Mouse (Mus musculus) neural tube, embryonic 13.5 days (tissue): ENCODE results near the gene Itgav. TPM values are rescaled to one million over a fixed set of nuclear protein-coding genes. Genes with fewer than 3 reads are reported as not detected.

Experiments used
- ATAC-seq: fragments of 200-750 bp; cut with Nextera tagmentation; 2 replicates; pipeline ENCODE4 v1.8.0; 2017; ENCODE audit warnings: low read depth, mild to moderate bottlenecking, moderate TSS enrichment, moderate library complexity
- H3K27ac ChIP-seq: fragments of 300-500 bp; sonication (generic); replicated peaks from 2 replicates; pipeline ENCODE4 v1.5.1; 2015; ENCODE audit warnings: moderate library complexity, mild to moderate bottlenecking, inconsistent platforms
- H3K27me3 ChIP-seq: fragments of 300-500 bp; sonication (generic); 2 replicates; pipeline ENCODE4 v1.6.1; 2015; ENCODE audit warnings: mild to moderate bottlenecking, inconsistent platforms
- H3K36me3 ChIP-seq: fragments of 300-500 bp; sonication (generic); 2 replicates; pipeline ENCODE4 v1.6.1; 2015; ENCODE audit warnings: mild to moderate bottlenecking, inconsistent platforms
- H3K4me1 ChIP-seq: fragments of 300-500 bp; sonication (generic); replicated peaks from 2 replicates; pipeline ENCODE4 v1.6.1; 2015; ENCODE audit warnings: inconsistent platforms
- H3K4me2 ChIP-seq: fragments of 300-500 bp; sonication (generic); 2 replicates; pipeline ENCODE4 v1.6.1; 2015; ENCODE audit warnings: inconsistent platforms, mild to moderate bottlenecking, moderate library complexity
- H3K4me3 ChIP-seq: fragments of 300-500 bp; sonication (generic); 2 replicates; pipeline ENCODE4 v1.5.1; 2015; ENCODE audit warnings: mild to moderate bottlenecking, inconsistent platforms
- H3K9ac ChIP-seq: fragments of 300-500 bp; sonication (generic); 2 replicates; pipeline ENCODE4 v1.6.1; 2015; ENCODE audit warnings: moderate library complexity, mild to moderate bottlenecking, inconsistent platforms
- H3K9me3 ChIP-seq: fragments of 300-500 bp; sonication (generic); 2 replicates; pipeline ENCODE4 v1.6.1; 2016; ENCODE audit warnings: inconsistent platforms
- WGBS: fragments of 180-500 bp; shearing (Covaris S2); methylation state at CpG from one replicate; pipeline ENCODE4 v1.1.7; 2015; 5-methylcytosine and 5-hydroxymethylcytosine counted together
- polyA plus RNA-seq: library from polyadenylated mRNA; unstranded; fragments of >200 nt; fragmentation: Nextera tagmentation; extraction: Ambion mirVana; gene quantifications from 2 replicates; pipeline ENCODE4 v1.2.1, GENCODE M21; 2015

The Itgav gene
- polyA plus RNA-seq, 1 experiment from 2014 or later = 36.2 TPM

GRCm38 (mm10) chr2:83848495-83848894 lies 124.3 kb downstream of the Itgav start:
- Histone ChIP-seq H3K27ac (no peak overlapping the region), H3K36me3 (peaks cover 3% of the 10 kb centered on the region), H3K9me3 (no peaks in the 10 kb centered on the region), H3K27me3 (no peaks in the 10 kb centered on the region), H3K9ac (no peak overlapping the region), H3K4me1 (0 out of 2 replicates have a peak, but pooled peaks cover 3% of the 10 kb centered on the region), H3K4me2 (no peak overlapping the region), H3K4me3 (no peak overlapping the region)
- no peak for ATAC-seq
- WGBS = 84% methylated on average over 3 of the region's 3 CpGs

GRCm38 (mm10) chr2:83853423-83853822 lies 129.2 kb downstream of the Itgav start:
- no peak overlapping the region for H3K27ac ChIP-seq
- H3K4me2 ChIP-seq = no peak overlapping the region
- no peaks in the 10 kb centered on the region for H3K9me3 ChIP-seq
- no peak overlapping the region for H3K4me3 ChIP-seq
- no peak for ATAC-seq
- H3K36me3 ChIP-seq = peaks cover 26% of the 10 kb centered on the region
- no peaks in the 10 kb centered on the region for H3K4me1 ChIP-seq
- H3K9ac ChIP-seq = no peak overlapping the region
- WGBS = 86% methylated on average over 10 of the region's 10 CpGs
- H3K27me3 ChIP-seq = no peaks in the 10 kb centered on the region

GRCm38 (mm10) chr2:83856236-83856635 lies 132.0 kb downstream of the Itgav start:
- H3K27me3 ChIP-seq = no peaks in the 10 kb centered on the region
- peaks cover 42% of the 10 kb centered on the region for H3K36me3 ChIP-seq
- no peak overlapping the region for H3K4me3 ChIP-seq
- no peak for ATAC-seq
- no peak overlapping the region for H3K9ac ChIP-seq
- WGBS = 74% methylated on average over 4 of the region's 4 CpGs
- no peak overlapping the region for H3K4me2 ChIP-seq
- no peak overlapping the region for H3K27ac ChIP-seq
- H3K9me3 ChIP-seq = no peaks in the 10 kb centered on the region
- no peaks in the 10 kb centered on the region for H3K4me1 ChIP-seq

Other genes starting within 250 kb of the Itgav start
- gene Zc3h15, start 80.0 kb upstream of the Itgav start, polyA plus RNA-seq = 185 and 203 TPM in 2 replicates
- gene Fam171b, start 88.2 kb downstream of the Itgav start, polyA plus RNA-seq = 79.8 and 86.9 TPM in 2 replicates
- not detected in 2 replicates for gene Zswim2, start 216.8 kb downstream of the Itgav start, polyA plus RNA-seq
- gene Gm13698, start 231.3 kb downstream of the Itgav start, polyA plus RNA-seq = not detected in 2 replicates
- gene Gm13693, start 237.1 kb downstream of the Itgav start, polyA plus RNA-seq = not detected in 2 replicates
- gene Gm13695, start 242.9 kb downstream of the Itgav start, polyA plus RNA-seq = not detected in 2 replicates
- not detected in 2 replicates for gene Gm13696, start 248.7 kb downstream of the Itgav start, polyA plus RNA-seq